Mouse (Mus musculus) left cerebral cortex, postnatal 25 days (tissue): ENCODE data around the gene Lrrc8a. TPM values are rescaled to one million over a fixed set of nuclear protein-coding genes. Genes with fewer than 3 reads are reported as not detected.

Source experiments
- DNase-seq, 2 experiments: peaks; one replicate each; pipeline ENCODE4 v3.0.0; 2022; ENCODE audit warnings: low spot score in 2 of 2, mixed read lengths in 1 of 2
- intact Hi-C: fragments of 180-260 bp; cut with DNase I; formaldehyde crosslinking; loops from one replicate; pipeline ENCODE4 v1.15.1; 2025
- total RNA-seq, 2 experiments: library from RNA; stranded (reverse); gene quantifications; 2 replicates each; pipeline ENCODE4 v1.2.3; 2021

The Lrrc8a gene
- total RNA-seq, 2 experiments from 2014 or later, result 53.9 to 59.8 TPM

DNA sequence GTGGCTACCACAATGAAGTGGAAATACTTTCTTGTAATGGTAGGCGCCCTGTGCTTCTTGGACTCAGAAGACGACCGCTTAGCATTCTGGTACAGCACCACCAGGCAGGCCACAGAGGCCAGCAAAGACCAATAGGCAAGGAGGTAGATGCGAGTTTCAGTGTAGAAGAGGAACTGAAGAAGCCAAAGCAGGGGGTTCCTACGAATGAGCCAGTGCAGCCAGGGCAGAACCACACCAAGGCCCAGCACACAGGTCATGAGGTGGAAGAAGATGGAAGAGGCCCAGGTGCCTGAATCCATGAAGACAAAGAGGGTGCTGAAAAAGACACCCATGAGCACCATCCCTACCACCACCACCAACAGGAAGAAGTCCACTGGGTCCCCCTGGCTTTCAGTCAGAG, 47.5 kb downstream of the Lrrc8a start:
- DNase-seq, result no peak
- intact Hi-C loops, result no loop called here

DNA sequence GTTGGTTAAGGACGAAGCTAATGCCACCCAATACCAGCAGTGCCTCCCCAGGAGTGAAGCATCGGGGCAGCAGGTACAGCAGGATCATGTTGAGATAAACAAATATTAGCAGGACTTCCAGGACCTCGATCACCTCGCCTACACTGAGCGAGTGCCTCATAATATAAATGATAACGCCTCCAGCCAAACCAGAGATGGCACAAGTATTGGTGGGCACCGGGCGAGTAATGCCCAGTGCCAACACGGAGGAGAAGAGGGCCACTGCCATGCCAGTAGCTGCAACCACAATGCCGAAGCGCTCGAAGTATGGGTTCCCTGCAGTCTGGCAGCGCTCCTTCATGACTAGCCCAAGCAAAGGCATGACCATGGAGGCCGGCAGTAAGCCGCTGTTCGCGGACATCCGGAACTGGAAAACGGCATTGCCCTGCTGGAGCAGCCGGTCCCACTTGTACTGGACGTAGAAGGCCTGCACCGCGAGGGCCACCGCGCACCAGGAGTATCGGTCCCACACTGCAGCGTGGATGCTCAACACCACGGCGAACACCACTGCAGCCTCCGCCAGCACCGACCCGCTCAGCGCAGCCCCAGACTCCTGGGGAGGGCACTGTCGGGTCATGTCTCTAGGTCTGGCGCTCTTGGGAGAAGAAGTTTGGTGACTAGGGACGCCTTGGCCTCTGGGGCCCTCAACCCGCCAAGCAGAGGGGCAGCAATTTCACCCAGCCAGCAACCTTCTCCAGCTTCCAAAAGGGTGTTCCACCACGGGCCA, 48.1 kb downstream of the Lrrc8a start:
- DNase-seq, result peak in 1 of 2 experiments; percentile 30
- intact Hi-C loops, result no loop called here

DNA sequence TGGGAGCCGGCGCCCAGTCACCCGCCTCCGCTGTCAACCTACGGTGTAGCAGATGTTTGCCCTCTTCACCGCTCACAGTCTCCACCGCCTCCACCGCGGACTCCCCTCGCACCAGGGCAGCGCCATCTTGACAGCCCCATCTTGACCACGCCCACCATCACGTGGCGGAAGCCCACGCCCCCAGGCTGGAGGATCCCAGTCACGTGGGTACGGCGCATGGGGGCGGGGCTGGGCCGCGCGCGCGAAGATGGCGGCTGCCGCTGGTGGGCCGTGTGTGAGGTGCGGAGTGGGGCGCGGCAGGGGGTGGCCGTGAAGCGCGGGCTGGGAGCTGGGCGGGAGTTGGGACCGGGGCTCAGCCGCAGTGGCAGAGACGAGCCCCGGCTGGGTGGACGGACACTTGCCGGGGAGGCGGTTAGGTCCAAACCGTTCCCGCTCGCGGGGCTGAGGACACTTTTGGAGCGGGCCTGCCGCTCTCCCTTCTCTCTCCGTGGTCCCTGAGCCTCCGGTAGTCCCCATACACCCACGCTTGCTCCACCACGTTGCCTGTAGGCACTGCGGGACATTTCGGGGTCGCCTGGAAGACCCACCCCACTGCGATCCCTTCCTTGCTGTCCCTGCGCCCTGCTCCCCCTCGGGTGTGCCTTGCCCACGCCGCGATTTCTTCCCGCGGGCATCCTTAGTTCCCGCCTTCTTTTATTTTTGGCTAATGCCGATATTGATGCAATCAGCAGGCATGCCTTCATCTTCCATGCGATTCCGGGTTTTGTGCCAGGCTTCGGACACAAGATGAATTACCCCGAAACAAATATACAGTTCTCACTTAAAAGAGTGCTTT, 48.9 kb downstream of the Lrrc8a start, which contains the start of the genes Dolk and Nup188:
Dolk (minus strand) TSS at position 143 of the 835 bp plus-strand sequence.
Nup188 (plus strand) TSS at position 206 of the 835 bp plus-strand sequence.
- intact Hi-C loops, result no loop called here
- peak; percentile 95 to 96 for DNase-seq

DNA sequence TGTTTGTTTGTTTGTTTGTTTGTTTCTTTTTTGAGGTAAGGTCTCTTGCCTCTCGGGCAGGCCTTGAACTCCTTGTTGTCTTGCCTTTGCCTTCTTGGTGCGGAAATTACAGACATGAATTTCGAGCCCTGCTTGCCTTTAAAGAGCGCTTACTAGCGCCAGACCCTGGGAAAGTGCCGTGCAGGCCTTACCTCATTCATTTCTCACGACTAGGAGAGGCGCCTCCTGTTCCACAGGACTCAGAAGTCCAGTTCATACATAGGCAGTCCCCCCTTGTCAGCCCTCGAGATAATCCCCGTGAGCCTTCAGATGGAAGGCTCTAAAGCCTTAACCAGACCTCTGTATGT, 49.5 kb downstream of the Lrrc8a start:
- intact Hi-C loops, result no loop called here
- DNase-seq, result peak in 1 of 2 experiments; percentile 52

DNA sequence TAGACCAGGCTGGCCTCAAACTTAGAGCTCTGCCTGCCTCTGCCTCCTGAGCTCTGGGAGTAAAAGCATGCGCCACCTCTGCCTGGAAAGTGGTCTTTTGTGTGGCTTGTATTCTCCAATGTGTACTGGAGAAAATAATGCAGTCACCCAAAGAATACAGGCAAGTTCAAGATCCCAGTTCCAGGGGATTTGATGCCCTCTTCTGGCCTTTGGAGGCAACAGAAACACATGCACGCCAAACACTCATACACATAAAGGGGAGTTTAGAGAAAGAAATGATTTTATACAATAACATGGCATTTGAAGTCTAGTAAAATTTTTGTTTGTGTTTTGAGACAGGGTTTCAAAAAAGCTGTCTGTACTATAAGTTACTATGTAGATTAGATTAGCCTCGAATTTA, 62.0 kb downstream of the Lrrc8a start:
- no peak for DNase-seq
- intact Hi-C loops, result no loop called here

DNA sequence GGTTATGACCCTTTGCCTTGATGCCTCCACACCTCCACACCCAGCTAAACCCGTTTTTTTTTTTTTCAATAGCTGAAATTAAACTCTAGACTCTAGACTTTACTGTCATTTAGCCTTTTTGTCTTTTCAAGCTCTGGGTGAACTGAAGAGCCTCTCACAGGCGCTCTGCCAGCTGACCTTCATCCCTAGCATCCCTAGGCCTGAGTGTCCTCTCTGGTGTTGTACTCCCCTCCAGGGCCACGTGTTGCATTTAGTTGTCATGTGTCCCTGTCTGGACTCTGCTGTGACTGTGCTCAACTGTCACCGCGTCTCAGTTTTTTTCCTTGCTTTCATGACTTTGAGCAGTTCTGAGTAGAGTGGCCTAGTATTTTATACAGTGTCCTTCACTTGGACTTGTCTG, 62.5 kb downstream of the Lrrc8a start:
- no peak for DNase-seq
- intact Hi-C loops, result no loop called here

DNA sequence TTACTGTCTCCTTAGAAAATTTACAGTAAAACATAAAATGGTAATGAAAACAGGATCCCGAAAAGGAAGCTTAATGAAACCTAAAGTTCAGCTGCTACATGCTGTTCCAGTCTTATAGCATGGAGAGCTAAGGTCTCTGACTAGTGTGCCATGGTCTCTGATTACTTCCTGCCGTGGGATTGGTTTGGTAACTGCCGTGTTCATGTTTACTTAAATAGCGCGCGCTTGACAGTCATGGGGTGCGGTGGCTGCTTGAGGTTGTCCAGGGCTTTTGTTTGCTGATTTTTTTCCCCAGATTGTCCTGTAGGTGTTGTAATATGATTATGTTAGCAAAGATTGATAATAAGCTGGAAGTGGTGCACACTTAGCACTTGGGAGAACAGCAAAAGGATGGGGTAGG, 68.6 kb downstream of the Lrrc8a start:
- intact Hi-C loops, result no loop called here
- no peak for DNase-seq

DNA sequence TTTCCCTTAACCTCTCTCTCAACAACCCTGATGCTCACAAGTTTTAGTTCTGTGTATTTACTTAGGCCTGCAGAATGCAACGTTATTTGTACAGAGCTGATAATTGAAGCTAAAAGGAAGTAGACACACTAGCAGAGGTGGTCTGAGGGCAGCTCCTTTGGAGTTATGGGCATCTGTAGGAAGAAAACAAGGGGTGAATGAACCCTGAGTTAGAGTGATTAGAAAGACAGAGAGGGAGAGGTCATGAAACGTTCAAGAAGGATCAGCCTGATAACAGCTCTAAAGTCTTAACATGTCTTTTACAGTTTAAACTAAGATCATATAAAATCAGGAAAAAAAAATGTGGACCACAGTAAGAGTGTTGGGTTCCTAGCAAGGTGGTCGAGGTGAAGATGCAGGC, 71.8 kb downstream of the Lrrc8a start:
- DNase-seq, result no peak
- intact Hi-C loops, result no loop called here

DNA sequence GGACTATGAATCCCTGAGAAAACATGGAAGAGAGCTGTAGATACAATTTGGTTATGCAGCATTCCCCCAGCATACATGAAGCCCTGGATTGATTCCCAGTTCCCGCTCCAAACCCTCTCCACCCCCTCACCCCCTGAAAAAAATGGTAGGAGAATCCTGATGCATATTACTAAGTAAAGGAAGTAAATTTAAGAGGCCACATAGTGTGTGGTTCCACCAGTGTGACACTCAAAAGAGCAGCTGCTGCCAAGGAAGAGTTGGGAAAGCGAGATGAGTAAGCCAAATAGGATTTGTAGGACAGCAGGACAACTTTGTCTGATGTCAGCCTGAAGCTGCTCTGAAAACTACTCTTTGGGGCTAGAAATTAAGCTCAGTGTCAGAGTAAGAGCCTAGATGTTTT, 74.0 kb downstream of the Lrrc8a start:
- peak in 1 of 2 experiments; percentile 72 for DNase-seq
- intact Hi-C loops, result no loop called here

Other genes with a start within 250 kb of the Lrrc8a start
- 10 to 100 TPM; 37.4 to 37.9 TPM for gene Wdr34, start 188.8 kb upstream of the Lrrc8a start, total RNA-seq
- gene Set, start 180.3 kb upstream of the Lrrc8a start, total RNA-seq, result 100 to 1,000 TPM; 186 to 193 TPM
- 1 to 10 TPM; 1.6 to 2.4 TPM for gene Pkn3, start 160.0 kb upstream of the Lrrc8a start, total RNA-seq
- gene Zdhhc12, start 144.1 kb upstream of the Lrrc8a start, total RNA-seq, result 1 to 10 TPM; 8.5 to 8.8 TPM
- 100 to 1,000 TPM; 152 TPM for gene Zer1, start 113.1 kb upstream of the Lrrc8a start, total RNA-seq
- 10 to 100 TPM; 51.3 to 58.4 TPM for gene Tbc1d13, start 104.0 kb upstream of the Lrrc8a start, total RNA-seq
- 10 to 100 TPM; 20.4 to 21.8 TPM for gene Endog, start 66.2 kb upstream of the Lrrc8a start, total RNA-seq
- gene Spout1, start 59.3 kb upstream of the Lrrc8a start, total RNA-seq, result 10 to 100 TPM; 34.7 to 36.9 TPM
- 10 to 100 TPM; 12.2 to 16.7 TPM for gene Kyat1, start 31.9 kb upstream of the Lrrc8a start, total RNA-seq
- 10 to 100 TPM in 1 of 2 experiments, 1 to 10 TPM in 1; 9.9 to 12.3 TPM for gene Gm28035, start 2.9 kb downstream of the Lrrc8a start, total RNA-seq
- 10 to 100 TPM; 18.8 to 19.7 TPM for gene Phyhd1, start 28.5 kb downstream of the Lrrc8a start, total RNA-seq
- 1 to 10 TPM in 1 of 2 experiments, not detected in 1; 1.3 TPM for gene Gm28038, start 43.3 kb downstream of the Lrrc8a start, total RNA-seq
- gene Dolk, start 48.6 kb downstream of the Lrrc8a start, total RNA-seq, result 10 to 100 TPM; 23.7 to 26.3 TPM
- 10 to 100 TPM; 21.6 to 22.6 TPM for gene Nup188, start 48.7 kb downstream of the Lrrc8a start, total RNA-seq
- 100 to 1,000 TPM; 277 to 301 TPM for gene Sh3glb2, start 121.6 kb downstream of the Lrrc8a start, total RNA-seq
- 100 to 1,000 TPM; 120 to 124 TPM for gene Miga2, start 126.5 kb downstream of the Lrrc8a start, total RNA-seq
- 10 to 100 TPM; 27.5 to 29.2 TPM for gene Dolpp1, start 154.5 kb downstream of the Lrrc8a start, total RNA-seq
- 10 to 100 TPM; 48.4 to 50.7 TPM for gene Crat, start 178.1 kb downstream of the Lrrc8a start, total RNA-seq
- gene Ptpa, start 178.3 kb downstream of the Lrrc8a start, total RNA-seq, result 100 to 1,000 TPM; 172 to 174 TPM
- gene Ier5l, start 236.5 kb downstream of the Lrrc8a start, total RNA-seq, result 10 to 100 TPM; 16.0 to 18.4 TPM